ENCODE assay signal across 8 mouse cellular contexts in the genomic region with DNA sequence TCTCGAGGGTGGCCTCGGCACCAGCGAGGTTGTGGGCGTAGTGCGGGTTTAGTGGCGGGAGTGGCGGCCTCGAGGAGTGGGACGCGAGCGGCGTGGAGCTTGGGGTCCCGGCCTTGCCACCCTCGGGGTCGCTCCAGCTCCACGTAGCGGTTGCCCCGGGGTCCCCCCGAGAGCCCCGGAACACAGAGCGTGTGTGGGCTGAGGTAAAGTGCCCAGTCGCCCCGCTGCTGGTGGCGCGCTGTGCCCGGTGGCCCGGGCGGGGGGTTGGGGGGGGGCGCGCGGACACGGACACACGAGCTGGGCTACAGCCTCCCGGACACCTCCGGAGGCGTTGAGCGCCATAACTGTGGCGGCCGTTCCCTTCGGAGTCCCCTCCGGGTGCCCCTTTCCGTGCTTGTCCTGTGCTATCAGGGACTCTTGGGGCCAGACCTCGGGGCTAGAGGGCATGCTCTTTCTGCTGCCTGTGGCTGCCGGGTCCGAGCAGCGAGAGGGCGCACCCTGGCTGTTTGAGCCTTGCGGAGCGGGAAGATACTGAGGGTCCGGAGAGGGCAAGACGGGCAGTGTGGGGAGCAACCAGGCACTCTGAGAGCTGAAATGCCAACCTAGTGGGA. TPM values are rescaled to one million over a fixed set of nuclear protein-coding genes. Genes with fewer than 3 reads are reported as not detected.
DNase-seq lines count a peak whose midpoint lies in the region; ATAC-seq and TF ChIP-seq lines count a peak whose summit lies in the region.

No protein-coding gene starts in this region.

- in situ Hi-C loops in Patski (cut with MboI; ENCODE audit: low pct_unique_long_range_greater_than_20kb) = no loop called here

- POLR2A ChIA-PET in Patski (lab: Charles Lee) = interaction anchor here (1.0 to 1.8 kb wide), 2 partner anchors 12 to 535 kb away, joined by 3 to 4 read pairs; no protein-coding TSS in a partner anchor

- DNase-seq in 416B (ENCODE audit: low read depth) (peak; percentile 57), Patski (ENCODE audit: low read depth, low spot score) (no peak)
- DNase-seq in cerebellum, postnatal 36 days = peak; percentile 23 to 24
- DNase-seq in heart, adult 11 months = peak; percentile 92
- peak; percentile 53 for DNase-seq in liver, postnatal 0 days
- DNase-seq in neural tube, embryonic 11.5 days (ENCODE audit: low spot score) = peak; percentile 57
- DNase-seq in testis, postnatal 14 days (ENCODE audit: low spot score) = peak; percentile 52

- no peak for TF ChIP-seq CTCF in Patski (IDR thresholded peaks at IDR 0.05)
- peak; percentile 56 for TF ChIP-seq CTCF in intestine, postnatal 0 days (IDR thresholded peaks at IDR 0.05; ENCODE audit: low read depth)
- TF ChIP-seq CTCF in liver, postnatal 0 days (IDR thresholded peaks at IDR 0.05; ENCODE audit: low read depth) = peak; percentile 61

- WGBS in intestine, postnatal 0 days = 24% methylated on average over 35 of the region's 51 CpGs
- WGBS in liver, postnatal 0 days (ENCODE audit: insufficient replicate concordance) = 19% methylated on average over 25 of the region's 51 CpGs
- WGBS in neural tube, embryonic 11.5 days = 17% methylated on average over 39 of the region's 51 CpGs

- peaks cover 4% of the 10 kb centered on the region for H3K27me3 ChIP-seq in Patski
- no peaks in the 10 kb centered on the region for H3K27me3 ChIP-seq in intestine, postnatal 0 days (replicated peaks; ENCODE audit: control insufficient read depth, insufficient read depth, low read length)
- H3K27me3 ChIP-seq in liver, postnatal 0 days (ENCODE audit: insufficient read depth, low read length) = no peaks in the 10 kb centered on the region
- no peaks in the 10 kb centered on the region for H3K27me3 ChIP-seq in neural tube, embryonic 11.5 days (ENCODE audit: control insufficient read depth, insufficient read depth, low read length)

- no peaks in the 10 kb centered on the region for H3K4me1 ChIP-seq in intestine, postnatal 0 days (replicated peaks; ENCODE audit: control insufficient read depth, insufficient read depth, low read length)
- no peaks in the 10 kb centered on the region for H3K4me1 ChIP-seq in liver, postnatal 0 days (ENCODE audit: insufficient read depth)
- H3K4me1 ChIP-seq in neural tube, embryonic 11.5 days (ENCODE audit: control insufficient read depth, insufficient read depth, low read length) = no peaks in the 10 kb centered on the region

- H3K36me3 ChIP-seq in intestine, postnatal 0 days (ENCODE audit: control insufficient read depth, insufficient read depth) = no peaks in the 10 kb centered on the region
- H3K36me3 ChIP-seq in liver, postnatal 0 days (replicated peaks; ENCODE audit: insufficient read depth, low read length) = no peaks in the 10 kb centered on the region
- no peaks in the 10 kb centered on the region for H3K36me3 ChIP-seq in neural tube, embryonic 11.5 days (ENCODE audit: control insufficient read depth, insufficient read depth, low read length)

- peak overlapping the region; percentile 67 for H3K4me2 ChIP-seq in intestine, postnatal 0 days (replicated peaks; ENCODE audit: low read depth)
- peak overlapping the region; percentile 79 for H3K4me2 ChIP-seq in liver, postnatal 0 days (ENCODE audit: low read depth, low read length)
- H3K4me2 ChIP-seq in neural tube, embryonic 11.5 days (ENCODE audit: low read depth) = peak overlapping the region; percentile 49

- CTCF ChIA-PET in Patski (lab: Charles Lee) = interaction anchor here (1.2 kb wide), 1 partner anchor 133 kb away, joined by 3 read pairs; no protein-coding TSS in a partner anchor

- peak; percentile 59 for ATAC-seq in Patski
- peak; percentile 21 for ATAC-seq in intestine, postnatal 0 days
- peak; percentile 27 for ATAC-seq in liver, postnatal 0 days
- ATAC-seq in neural tube, embryonic 11.5 days (ENCODE audit: insufficient read depth, low FRiP score, low TSS enrichment) = no peak; the same call in 1 of the 2 replicates

- peak overlapping the region; percentile 62 for H3K9ac ChIP-seq in intestine, postnatal 0 days (ENCODE audit: low read depth, low read length)
- H3K9ac ChIP-seq in liver, postnatal 0 days (replicated peaks) = peak overlapping the region; percentile 72
- peak overlapping the region; percentile 71 for H3K9ac ChIP-seq in neural tube, embryonic 11.5 days (ENCODE audit: low read length)

- H3K4me3 ChIP-seq in intestine, postnatal 0 days (ENCODE audit: low read depth, low read length) = peak overlapping the region; percentile 57
- peak overlapping the region; percentile 75 for H3K4me3 ChIP-seq in liver, postnatal 0 days (ENCODE audit: low read depth, low read length)
- H3K4me3 ChIP-seq in neural tube, embryonic 11.5 days (ENCODE audit: low read depth, low read length) = peak overlapping the region; percentile 57

- TF ChIP-seq EP300 in liver, postnatal 0 days (IDR thresholded peaks at IDR 0.05; ENCODE audit: low read depth) = no peak

- H3K9me3 ChIP-seq in intestine, postnatal 0 days (ENCODE audit: control insufficient read depth) = no peaks in the 10 kb centered on the region
- H3K9me3 ChIP-seq in liver, postnatal 0 days (ENCODE audit: low read length) = no peaks in the 10 kb centered on the region
- no peaks in the 10 kb centered on the region for H3K9me3 ChIP-seq in neural tube, embryonic 11.5 days (ENCODE audit: control insufficient read depth, low read length)

- peak overlapping the region; percentile 78 for H3K27ac ChIP-seq in intestine, postnatal 0 days (ENCODE audit: low read depth, low read length)
- peak overlapping the region; percentile 81 for H3K27ac ChIP-seq in liver, postnatal 0 days (ENCODE audit: low read depth)
- peak overlapping the region; percentile 68 for H3K27ac ChIP-seq in neural tube, embryonic 11.5 days (ENCODE audit: low read depth, low read length)

RNA-seq across cellular contexts. Expression of gene Jade3, which starts 0.5 kb away (rescaled TPM):
- 4.6 TPM for polyA plus RNA-seq in Patski (2021)
- polyA plus RNA-seq in intestine, postnatal 0 days (2015; fragmentation: Nextera tagmentation; extraction: Ambion mirVana) = 3.0 and 3.2 TPM in 2 replicates
- polyA plus RNA-seq in liver, postnatal 0 days (2015; fragmentation: Nextera tagmentation; extraction: Ambion mirVana) = 2.0 TPM in 2 replicates
- 8.4 and 9.5 TPM in 2 replicates for polyA plus RNA-seq in neural tube, embryonic 11.5 days (2014; fragmentation: Nextera tagmentation; extraction: Ambion mirVana)
